Comparison of ENCODE assay signal across 8 mouse cellular contexts in genomic region chr11:102218783-102219182, GRCm38 (mm10). TPM values are rescaled to one million over a fixed set of nuclear protein-coding genes. Genes with fewer than 3 reads are reported as not detected.
A peak's percentile ranks its signal among the peaks of the same experiment; 100 is the strongest.
DNase-seq lines count a peak whose midpoint lies in the region; ATAC-seq lines count a peak whose summit lies in the region.

No protein-coding gene starts in this region.

- no peaks in the 10 kb centered on the region for H3K9me3 ChIP-seq in embryonic facial prominence, embryonic 10.5 days
- no peaks in the 10 kb centered on the region for H3K9me3 ChIP-seq in midbrain, embryonic 11.5 days (ENCODE audit: control insufficient read depth, low read length)

- intact Hi-C loops in left cerebral cortex, postnatal 4 days (cut with DNase I): no loop called here

- peak overlapping the region; percentile 31 for H3K4me2 ChIP-seq in midbrain, embryonic 11.5 days

- peaks cover 29% of the 10 kb centered on the region for H3K36me3 ChIP-seq in embryonic facial prominence, embryonic 10.5 days (replicated peaks)
- peaks cover 2% of the 10 kb centered on the region; the same call in 1 of the 2 replicates for H3K36me3 ChIP-seq in midbrain, embryonic 11.5 days (ENCODE audit: control insufficient read depth, insufficient read depth, low read length)

- peak overlapping the region; percentile 51 for H3K4me3 ChIP-seq in embryonic facial prominence, embryonic 10.5 days
- no peak overlapping the region for H3K4me3 ChIP-seq in midbrain, embryonic 11.5 days (ENCODE audit: low read depth, low read length)

- peaks cover 87% of the 10 kb centered on the region for H3K4me1 ChIP-seq in embryonic facial prominence, embryonic 10.5 days
- peaks cover 29% of the 10 kb centered on the region for H3K4me1 ChIP-seq in midbrain, embryonic 11.5 days (ENCODE audit: control insufficient read depth, insufficient read depth, low read length)

- WGBS in embryonic facial prominence, embryonic 10.5 days: 0% methylated on average over 10 of the region's 10 CpGs
- 0% methylated on average over 10 of the region's 10 CpGs for WGBS in midbrain, embryonic 11.5 days

- ATAC-seq in granulocyte monocyte progenitor cell, adult 5-6 weeks (replicated peaks; ENCODE audit: poor library complexity, severe bottlenecking): peak; percentile 79
- peak; percentile 83 for ATAC-seq in midbrain, embryonic 11.5 days (ENCODE audit: low FRiP score)

- peak; percentile 97 for DNase-seq in adrenal gland, postnatal 10 days
- DNase-seq in embryonic facial prominence, embryonic 10.5 days (ENCODE audit: low spot score): peak; percentile 86
- DNase-seq in kidney, adult 11 months: peak; percentile 99
- DNase-seq in left cerebral cortex, postnatal 4 days: peak; percentile 93
- peak; percentile 90 for DNase-seq in midbrain, embryonic 11.5 days (ENCODE audit: low spot score, missing footprints)
- DNase-seq in right cerebral cortex, postnatal 4 days: peak; percentile 93
- peak; percentile 92 for DNase-seq in yolk sac, embryonic 10.5 days (ENCODE audit: low spot score)

- H3K9ac ChIP-seq in midbrain, embryonic 11.5 days (ENCODE audit: low read length): peak overlapping the region; percentile 43

- 0 out of 2 replicates have a peak, but pooled peaks cover 5% of the 10 kb centered on the region for H3K27me3 ChIP-seq in embryonic facial prominence, embryonic 10.5 days (replicated peaks; ENCODE audit: low read depth, poor library complexity, severe bottlenecking)
- H3K27me3 ChIP-seq in midbrain, embryonic 11.5 days (ENCODE audit: control insufficient read depth, insufficient read depth, low read length): no peaks in the 10 kb centered on the region

- H3K27ac ChIP-seq in embryonic facial prominence, embryonic 10.5 days (replicated peaks): peak overlapping the region; percentile 85
- H3K27ac ChIP-seq in midbrain, embryonic 11.5 days (ENCODE audit: low read depth, low read length): peak overlapping the region; percentile 67

RNA-seq across cellular contexts. Expression of gene Hdac5, which starts 11.2 kb away (rescaled TPM):
- 100 to 1,000 TPM in 1 of 2 experiments, 10 to 100 TPM in 1; 84.4 to 113 TPM for total RNA-seq in adrenal gland, postnatal 10 days (2021)
- polyA plus RNA-seq in embryonic facial prominence, embryonic 10.5 days (2016; fragmentation: Nextera tagmentation; extraction: Ambion mirVana): 49.6 and 52.9 TPM in 2 replicates
- 28.5 and 33.5 TPM in 2 replicates for total RNA-seq in granulocyte monocyte progenitor cell, adult 5-6 weeks (2014; fragmentation: Nextera tagmentation)
- 15.8 and 26.3 TPM in 2 replicates for total RNA-seq in granulocyte monocyte progenitor cell, adult 5-6 weeks (2017)
- 100 to 1,000 TPM; 205 to 213 TPM for total RNA-seq in left cerebral cortex, postnatal 4 days (2021)
- 25.6 and 31.9 TPM in 2 replicates for polyA plus RNA-seq in midbrain, embryonic 11.5 days (2014; fragmentation: Nextera tagmentation; extraction: Ambion mirVana)

RNA-seq across cellular contexts. Expression of gene G6pc3, which starts 29.4 kb away (rescaled TPM):
- 10 to 100 TPM; 72.3 to 74.7 TPM for total RNA-seq in adrenal gland, postnatal 10 days (2021)
- 38.2 and 39.6 TPM in 2 replicates for polyA plus RNA-seq in embryonic facial prominence, embryonic 10.5 days (2016; fragmentation: Nextera tagmentation; extraction: Ambion mirVana)
- total RNA-seq in granulocyte monocyte progenitor cell, adult 5-6 weeks (2014; fragmentation: Nextera tagmentation): 144 TPM in 2 replicates
- 61.1 and 61.6 TPM in 2 replicates for total RNA-seq in granulocyte monocyte progenitor cell, adult 5-6 weeks (2017)
- 10 to 100 TPM; 34.6 to 35.4 TPM for total RNA-seq in left cerebral cortex, postnatal 4 days (2021)
- polyA plus RNA-seq in midbrain, embryonic 11.5 days (2014; fragmentation: Nextera tagmentation; extraction: Ambion mirVana): 27.8 and 31.5 TPM in 2 replicates

RNA-seq across cellular contexts. Expression of gene BC030867, which starts 29.9 kb away (rescaled TPM):
- total RNA-seq in adrenal gland, postnatal 10 days (2021): 1 to 10 TPM; 1.9 to 4.5 TPM
- polyA plus RNA-seq in embryonic facial prominence, embryonic 10.5 days (2016; fragmentation: Nextera tagmentation; extraction: Ambion mirVana): 30.1 and 32.4 TPM in 2 replicates
- total RNA-seq in granulocyte monocyte progenitor cell, adult 5-6 weeks (2014; fragmentation: Nextera tagmentation): 26.7 and 28.6 TPM in 2 replicates
- total RNA-seq in granulocyte monocyte progenitor cell, adult 5-6 weeks (2017): 5.6 and 8.6 TPM in 2 replicates
- 1 to 10 TPM; 1.4 to 1.6 TPM for total RNA-seq in left cerebral cortex, postnatal 4 days (2021)
- polyA plus RNA-seq in midbrain, embryonic 11.5 days (2014; fragmentation: Nextera tagmentation; extraction: Ambion mirVana): 17.4 and 18.4 TPM in 2 replicates

RNA-seq across cellular contexts. Expression of gene Lsm12, which starts 33.7 kb away (rescaled TPM):
- 10 to 100 TPM; 77.5 to 80.8 TPM for total RNA-seq in adrenal gland, postnatal 10 days (2021)
- polyA plus RNA-seq in embryonic facial prominence, embryonic 10.5 days (2016; fragmentation: Nextera tagmentation; extraction: Ambion mirVana): 145 and 155 TPM in 2 replicates
- total RNA-seq in granulocyte monocyte progenitor cell, adult 5-6 weeks (2014; fragmentation: Nextera tagmentation): 109 and 123 TPM in 2 replicates
- total RNA-seq in granulocyte monocyte progenitor cell, adult 5-6 weeks (2017): 67.6 and 77.7 TPM in 2 replicates
- total RNA-seq in left cerebral cortex, postnatal 4 days (2021): 10 to 100 TPM; 84.5 to 86.0 TPM
- polyA plus RNA-seq in midbrain, embryonic 11.5 days (2014; fragmentation: Nextera tagmentation; extraction: Ambion mirVana): 73.5 and 74.8 TPM in 2 replicates

RNA-seq across cellular contexts. Expression of gene Asb16, which starts 49.8 kb away (rescaled TPM):
- total RNA-seq in adrenal gland, postnatal 10 days (2021): 1 to 10 TPM; 1.1 to 2.6 TPM
- 0.09 and 0.10 TPM in 2 replicates for polyA plus RNA-seq in embryonic facial prominence, embryonic 10.5 days (2016; fragmentation: Nextera tagmentation; extraction: Ambion mirVana)
- total RNA-seq in granulocyte monocyte progenitor cell, adult 5-6 weeks (2014; fragmentation: Nextera tagmentation): 1.1 and 3.4 TPM in 2 replicates
- total RNA-seq in granulocyte monocyte progenitor cell, adult 5-6 weeks (2017): 0.17 and 0.31 TPM in 2 replicates
- total RNA-seq in left cerebral cortex, postnatal 4 days (2021): under 1 TPM; 0.91 to 0.98 TPM
- 0.08 TPM in 1 of 2 replicates, not detected in the other for polyA plus RNA-seq in midbrain, embryonic 11.5 days (2014; fragmentation: Nextera tagmentation; extraction: Ambion mirVana)
